Mouse (Mus musculus) ZHBTc4 (cell line): ENCODE data around the gene Serpine1.

Experiments used
- DNase-seq: peaks from one replicate; pipeline ENCODE4 v3.0.0-alpha.2; 2011; ENCODE audit warnings: low read depth, low spot score

The Serpine1 gene

GRCm38 (mm10) chr5:137015913-137016312 lies 56.2 kb downstream of the Serpine1 start:
- DNase-seq = no peak

- DNase-seq = no peak
Observed at GRCm38 (mm10) chr5:137012401-137012950, 59.6 kb downstream of the Serpine1 start.
